In the genomic region with DNA sequence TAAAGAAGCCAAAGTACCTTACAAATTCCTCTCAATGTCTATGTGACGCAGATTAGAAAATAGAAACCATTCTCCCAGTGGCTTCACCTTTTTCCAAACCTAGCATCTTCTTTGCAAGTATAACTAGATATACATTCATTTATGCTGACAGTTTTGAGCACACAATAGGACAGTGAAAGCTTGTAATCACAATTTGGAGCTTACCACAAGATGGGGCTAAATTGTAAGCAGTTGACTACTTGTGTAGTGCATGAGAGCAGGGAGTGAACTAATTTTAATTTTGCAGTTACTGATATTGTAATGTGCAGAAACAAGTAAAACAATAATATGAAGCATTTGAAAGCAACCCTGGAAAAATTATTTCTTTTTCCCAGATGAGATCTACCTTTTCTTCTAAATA, we compare ENCODE assay signal across 14 mouse cellular contexts. TPM values are rescaled to one million over a fixed set of nuclear protein-coding genes. Genes with fewer than 3 reads are reported as not detected.
DNase-seq lines count a peak whose midpoint lies in the region; ATAC-seq and TF ChIP-seq lines count a peak whose summit lies in the region.
"Had no signal": no experiment of that assay in that cellular context is flagged by ENCODE, and none has a peak within 500 bp of the region (broad histone marks: within the 10 kb centered on the region; RNA-seq: fewer than 3 reads in every experiment).

No protein-coding gene starts in this region.

- H3K27ac ChIP-seq in hindbrain, embryonic 14.5 days = no peak overlapping the region
- H3K27ac ChIP-seq in hindbrain, embryonic 10.5 days = no peak overlapping the region
- no peak overlapping the region for H3K27ac ChIP-seq in lung, postnatal 0 days (ENCODE audit: low read length)
- H3K27ac ChIP-seq: embryonic facial prominence, embryonic 10.5 days; liver, embryonic 13.5 days had no signal

- H3K4me1 ChIP-seq in hindbrain, embryonic 14.5 days (replicated peaks; ENCODE audit: control insufficient read depth, insufficient read depth, low read length) = no peaks in the 10 kb centered on the region
- H3K4me1 ChIP-seq in hindbrain, embryonic 10.5 days (replicated peaks) = no peaks in the 10 kb centered on the region
- H3K4me1 ChIP-seq in lung, postnatal 0 days (ENCODE audit: insufficient read depth, low read depth, low read length) = no peaks in the 10 kb centered on the region
- H3K4me1 ChIP-seq: embryonic facial prominence, embryonic 10.5 days; liver, embryonic 13.5 days had no signal

- no peak overlapping the region for H3K4me2 ChIP-seq in hindbrain, embryonic 14.5 days (replicated peaks)
- H3K4me2 ChIP-seq in lung, postnatal 0 days (replicated peaks; ENCODE audit: low read depth, low read length) = no peak overlapping the region
- H3K4me2 ChIP-seq: liver, embryonic 13.5 days had no signal

- DNase-seq in hindbrain, embryonic 14.5 days (ENCODE audit: low spot score) = peak; percentile 53
- no peak for DNase-seq in hindbrain, embryonic 10.5 days (ENCODE audit: low spot score)
- DNase-seq in lung, postnatal 0 days (ENCODE audit: low spot score) = no peak
- DNase-seq in lung, postnatal 14 days = no peak
- peak; percentile 31 for DNase-seq in Muller cell, postnatal 12 days (ENCODE audit: inconsistent ontology term)
- DNase-seq in retina, embryonic 14.5 days (ENCODE audit: low spot score) = peak; percentile 13
- no peak for DNase-seq in liver
- DNase-seq: adrenal gland, postnatal 36 days; cerebellum, adult 2 months; gastrocnemius, postnatal 36 days; kidney, postnatal 25 days; liver, embryonic 13.5 days; lung, postnatal 4 days had no signal

- TF ChIP-seq EP300 in lung, postnatal 0 days (IDR thresholded peaks at IDR 0.05) = no peak

- ATAC-seq in hindbrain, embryonic 14.5 days (ENCODE audit: low FRiP score) = peak; percentile 69; the same call in 1 of the 2 replicates
- ATAC-seq in lung, postnatal 0 days = no peak

- H3K27me3 ChIP-seq in hindbrain, embryonic 14.5 days (ENCODE audit: control insufficient read depth, insufficient read depth, low read length) = no peaks in the 10 kb centered on the region
- H3K27me3 ChIP-seq in hindbrain, embryonic 10.5 days (ENCODE audit: insufficient read depth, poor library complexity, severe bottlenecking) = no peaks in the 10 kb centered on the region
- no peaks in the 10 kb centered on the region for H3K27me3 ChIP-seq in lung, postnatal 0 days (replicated peaks; ENCODE audit: insufficient read depth, low read length)
- H3K27me3 ChIP-seq: liver, embryonic 13.5 days had no signal

- H3K9ac ChIP-seq in hindbrain, embryonic 14.5 days = no peak overlapping the region
- H3K9ac ChIP-seq in lung, postnatal 0 days (replicated peaks; ENCODE audit: low read depth) = no peak overlapping the region
- H3K9ac ChIP-seq: liver, embryonic 13.5 days had no signal

- no peaks in the 10 kb centered on the region for H3K9me3 ChIP-seq in hindbrain, embryonic 14.5 days (ENCODE audit: control insufficient read depth, low read length)
- H3K9me3 ChIP-seq in hindbrain, embryonic 10.5 days = no peaks in the 10 kb centered on the region
- H3K9me3 ChIP-seq in lung, postnatal 0 days (ENCODE audit: low read length) = no peaks in the 10 kb centered on the region
- H3K9me3 ChIP-seq: embryonic facial prominence, embryonic 10.5 days; liver, embryonic 13.5 days had no signal

- no peak overlapping the region for H3K4me3 ChIP-seq in hindbrain, embryonic 14.5 days (replicated peaks; ENCODE audit: low read length)
- H3K4me3 ChIP-seq in hindbrain, embryonic 10.5 days = no peak overlapping the region
- no peak overlapping the region for H3K4me3 ChIP-seq in lung, postnatal 0 days (ENCODE audit: low read depth, low read length)
- H3K4me3 ChIP-seq: embryonic facial prominence, embryonic 10.5 days; liver, embryonic 13.5 days had no signal

- WGBS in hindbrain, embryonic 14.5 days = 100% methylated on average over 1 of the region's 1 CpGs
- WGBS in hindbrain, embryonic 10.5 days = 90% methylated on average over 1 of the region's 1 CpGs
- 93% methylated on average over 1 of the region's 1 CpGs for WGBS in lung, postnatal 0 days

- no peaks in the 10 kb centered on the region for H3K36me3 ChIP-seq in hindbrain, embryonic 14.5 days (replicated peaks; ENCODE audit: control insufficient read depth, insufficient read depth)
- H3K36me3 ChIP-seq in hindbrain, embryonic 10.5 days = no peaks in the 10 kb centered on the region
- no peaks in the 10 kb centered on the region for H3K36me3 ChIP-seq in lung, postnatal 0 days (ENCODE audit: insufficient read depth, low read length)
- H3K36me3 ChIP-seq: embryonic facial prominence, embryonic 10.5 days; liver, embryonic 13.5 days had no signal

- peak; percentile 9; the same call in 1 of the 2 replicates for TF ChIP-seq CTCF in lung, postnatal 0 days (IDR thresholded peaks at IDR 0.05)

RNA-seq across cellular contexts. Expression of gene Gucy1a2, which starts 13.9 kb away (rescaled TPM):
- polyA plus RNA-seq in hindbrain, embryonic 14.5 days (2014; fragmentation: Nextera tagmentation; extraction: Ambion mirVana) = 6.9 and 8.0 TPM in 2 replicates
- 3.1 and 3.6 TPM in 2 replicates for polyA plus RNA-seq in hindbrain, embryonic 10.5 days (2016; fragmentation: Nextera tagmentation; extraction: Ambion mirVana)
- 0.78 and 1.2 TPM in 2 replicates for polyA plus RNA-seq in lung, postnatal 0 days (2015; fragmentation: Nextera tagmentation; extraction: Ambion mirVana)

Comparison
In these comparisons a context has a peak if more than half of its experiments do, and no peak if none do; other contexts are left out.
1. DNase-seq: peak in hindbrain, embryonic 14.5 days (single experiment), Muller cell, postnatal 12 days (single experiment) and retina, embryonic 14.5 days (single experiment); none in hindbrain, embryonic 10.5 days (single experiment), lung, postnatal 0 days (single experiment), lung, postnatal 14 days (single experiment) and liver (single experiment).